Mouse (Mus musculus) frontal cortex, adult (tissue): ENCODE measurements at regions not wholly inside any gene's neighbourhood (a gene's known extent, or its start where the extent isn't known, plus 50 kb on each side); places are given as distances from the start of the nearest gene placed in this dataset.

ENCODE experiments used
- ATAC-seq: cut with Nextera tagmentation; 2 replicates; pipeline ENCODE4 v1.9.2; 2017; ENCODE audit warnings: mild to moderate bottlenecking, moderate library complexity, mixed read lengths; ENCODE audit not compliant: low TSS enrichment

- no peak for ATAC-seq
Measured at GRCm38 (mm10) chr8:44838431-44838830, 96.8 kb upstream of the Fat1 start.

- no peak for ATAC-seq
Measured at GRCm38 (mm10) chr8:44839504-44840209, 95.6 kb upstream of the Fat1 start.

- no peak for ATAC-seq
Measured at GRCm38 (mm10) chr8:44840646-44841045, 94.6 kb upstream of the Fat1 start.

GRCm38 (mm10) chr8:44844362-44844761 lies 90.9 kb upstream of the Fat1 start:
- ATAC-seq, result no peak

GRCm38 (mm10) chr8:44852223-44852622 lies 83.0 kb upstream of the Fat1 start:
- ATAC-seq, result no peak

- ATAC-seq, result no peak
Measured at GRCm38 (mm10) chr8:44855115-44855514, 80.1 kb upstream of the Fat1 start.

- no peak for ATAC-seq
Measured at GRCm38 (mm10) chr8:44867202-44867601, 68.0 kb upstream of the Fat1 start.

- no peak for ATAC-seq
Measured at GRCm38 (mm10) chr8:44867666-44868065, 67.6 kb upstream of the Fat1 start.

- no peak for ATAC-seq
Measured at GRCm38 (mm10) chr8:44877066-44877465, 58.2 kb upstream of the Fat1 start.

- no peak for ATAC-seq
Measured at GRCm38 (mm10) chr8:44878208-44878607, 57.0 kb upstream of the Fat1 start.

- no peak for ATAC-seq
Measured at GRCm38 (mm10) chr8:44879186-44879585, 56.1 kb upstream of the Fat1 start.

- no peak for ATAC-seq
Measured at GRCm38 (mm10) chr8:44884399-44885006, 50.7 kb upstream of the Fat1 start.
